Mouse (Mus musculus) macrophage (primary cell): ENCODE measurements around the gene Rps2. TPM values are rescaled to one million over a fixed set of nuclear protein-coding genes. Genes with fewer than 3 reads are reported as not detected.

Experiments used
- H3K27ac ChIP-seq: fragments of 350-480 bp; formaldehyde crosslinking; 2 replicates; pipeline ENCODE4 v1.9.0; 2021
- H3K36me3 ChIP-seq: fragments of 350-480 bp; formaldehyde crosslinking; 2 replicates; pipeline ENCODE4 v1.9.0; 2021; ENCODE audit errors: inconsistent target
- H3K4me3 ChIP-seq: fragments of 350-480 bp; formaldehyde crosslinking; 2 replicates; pipeline ENCODE4 v1.9.0; 2021; ENCODE audit errors: inconsistent target
- H3K79me2 ChIP-seq: fragments of 350-480 bp; formaldehyde crosslinking; 2 replicates; pipeline ENCODE4 v1.9.0; 2021; ENCODE audit errors: inconsistent target
- WGBS: methylation state at CpG from one replicate; pipeline ENCODE4 v1.1.7; 2026; ENCODE audit warnings: inconsistent platforms; ENCODE audit not compliant: missing documents; 5-methylcytosine and 5-hydroxymethylcytosine counted together
- polyA plus RNA-seq: library from polyadenylated mRNA; stranded (reverse); fragments of 250-400 nt; gene quantifications from 3 replicates; pipeline ENCODE4 v1.2.4, GENCODE M21; 2018; ENCODE audit warnings: inconsistent platforms

The Rps2 gene
- polyA plus RNA-seq, 1 experiment from 2014 or later, result 612 TPM

DNA sequence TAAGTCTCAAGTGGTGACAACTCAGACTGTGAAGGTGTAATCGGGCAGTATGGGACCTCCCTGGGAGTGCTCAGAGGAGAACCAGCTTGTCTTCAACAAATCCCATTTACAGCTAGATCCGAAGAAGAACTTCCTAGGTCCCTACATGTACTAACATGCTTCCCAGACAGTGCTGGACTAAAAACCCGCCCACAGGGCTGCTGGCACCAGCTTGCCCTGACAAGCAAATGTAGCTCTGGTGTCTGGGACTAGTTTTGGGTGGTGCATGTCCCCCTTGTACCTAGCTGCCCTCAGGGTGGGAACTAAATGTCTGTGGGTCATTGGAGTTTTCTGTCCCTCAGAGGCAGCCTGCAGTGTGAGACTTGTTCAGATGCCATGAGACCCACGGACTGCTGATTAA is 33.6 kb downstream of the Rps2 start:
- H3K27ac ChIP-seq, result no peak overlapping the region
- H3K36me3 ChIP-seq, result no peaks in the 10 kb centered on the region
- 32% methylated on average over 4 of the region's 4 CpGs for WGBS
- no peaks in the 10 kb centered on the region for H3K79me2 ChIP-seq
- H3K4me3 ChIP-seq, result no peak overlapping the region

DNA sequence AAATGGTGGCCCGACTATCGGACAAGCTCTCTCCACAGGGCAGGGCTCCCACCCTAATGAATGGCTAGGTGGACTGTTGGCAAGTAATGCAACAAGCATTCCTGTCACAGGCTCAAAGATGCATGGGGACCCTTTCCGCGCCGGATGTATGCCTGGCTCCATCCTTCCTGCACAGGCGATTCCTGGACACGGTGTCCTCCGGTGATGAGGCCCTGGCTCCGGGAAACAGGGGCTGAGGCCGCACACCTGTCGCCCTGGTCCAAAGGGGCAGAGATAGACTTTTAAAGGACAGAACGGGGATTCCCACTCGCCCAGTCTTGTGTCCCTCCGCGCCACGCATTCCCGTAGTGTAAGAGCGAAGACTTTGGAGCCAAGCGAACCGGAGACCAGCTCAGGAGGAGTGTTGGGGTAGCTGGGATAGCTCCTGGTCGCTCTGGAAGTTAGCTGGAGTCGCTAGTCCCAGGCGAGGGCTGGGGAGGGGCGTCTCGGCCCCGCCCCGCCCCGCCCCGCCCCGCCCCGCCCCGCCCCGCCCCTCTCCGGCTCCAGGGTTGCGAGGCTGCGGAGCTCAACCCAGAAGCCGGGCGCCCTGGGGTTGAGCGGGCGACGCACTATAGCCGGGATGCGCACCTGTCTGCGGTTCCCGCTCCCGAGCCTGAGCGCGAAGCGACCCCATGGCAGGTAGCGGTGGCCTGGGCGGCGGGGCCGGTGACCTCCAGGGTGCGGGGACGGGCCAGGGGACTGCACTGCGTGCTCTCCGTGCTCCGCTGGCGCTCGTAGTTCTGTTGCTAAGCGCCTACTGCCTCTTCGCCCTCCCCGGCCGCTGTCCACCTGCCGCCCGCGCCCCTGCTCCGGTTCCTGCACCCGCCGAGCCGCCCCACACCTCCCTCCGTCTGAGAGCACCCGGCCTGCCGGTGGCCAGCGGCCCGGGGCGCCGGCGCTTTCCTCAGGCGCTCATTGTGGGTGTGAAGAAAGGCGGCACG is 34.8 kb downstream of the Rps2 start, which contains the start of gene Hs3st6:
Gene Hs3st6 (plus strand): TSS at position 574 of the 980 bp plus-strand sequence.
- Histone ChIP-seq H3K4me3 (no peak within 1 kb of the TSS; the same call in 1 of the 2 replicates), H3K36me3 (no peaks in the 10 kb centered on the region), H3K27ac (no peak within 1 kb of the TSS), H3K79me2 (no peaks in the 10 kb centered on the region)
- WGBS, result 2% methylated on average over 82 of the region's 82 CpGs

DNA sequence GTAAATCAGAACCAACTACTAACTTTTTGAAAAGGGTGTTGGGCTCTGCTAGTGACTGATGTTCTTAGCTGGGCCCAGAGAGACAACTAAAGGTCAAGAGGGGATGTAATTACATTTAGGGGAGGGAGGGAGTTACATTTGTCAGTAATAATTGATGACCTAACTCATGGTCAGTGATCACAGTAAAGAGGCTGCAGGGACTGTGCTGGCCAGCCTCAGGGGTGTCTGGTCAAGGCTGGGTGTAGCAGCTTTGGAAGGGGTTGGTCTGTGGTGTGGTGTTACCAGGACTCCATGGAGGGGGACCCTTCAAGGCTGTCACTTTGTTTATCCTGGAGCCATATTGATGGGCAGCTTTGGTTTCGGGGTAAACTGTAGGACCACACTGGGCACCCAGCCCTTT is 39.5 kb downstream of the Rps2 start:
- Histone ChIP-seq H3K79me2 (no peaks in the 10 kb centered on the region), H3K36me3 (no peaks in the 10 kb centered on the region), H3K27ac (no peak overlapping the region), H3K4me3 (no peak overlapping the region)
- 100% methylated on average over 1 of the region's 1 CpGs for WGBS

DNA sequence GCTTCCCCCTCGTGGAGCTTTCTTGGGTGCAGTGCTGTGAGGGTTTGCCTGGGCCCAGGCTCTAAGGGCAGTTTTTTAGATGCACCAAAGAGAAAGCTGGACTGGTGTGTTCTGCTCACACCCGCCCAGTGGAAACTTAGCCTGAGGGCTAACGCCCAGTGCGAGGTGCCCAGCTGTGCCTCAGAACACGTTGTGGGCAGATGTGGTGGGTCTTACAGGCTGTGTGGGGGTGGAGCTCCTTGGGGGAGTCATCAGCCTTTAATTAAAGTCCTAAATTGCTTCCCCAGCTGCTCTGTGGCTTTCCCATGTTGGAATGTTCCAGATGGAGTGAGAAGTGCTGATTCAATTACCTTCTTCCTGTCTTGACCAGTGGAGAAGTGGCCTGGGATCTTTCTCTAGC is 43.2 kb downstream of the Rps2 start:
- Histone ChIP-seq H3K27ac (no peak overlapping the region), H3K4me3 (no peak overlapping the region), H3K79me2 (no peaks in the 10 kb centered on the region), H3K36me3 (no peaks in the 10 kb centered on the region)
- 57% methylated on average over 5 of the region's 5 CpGs for WGBS

DNA sequence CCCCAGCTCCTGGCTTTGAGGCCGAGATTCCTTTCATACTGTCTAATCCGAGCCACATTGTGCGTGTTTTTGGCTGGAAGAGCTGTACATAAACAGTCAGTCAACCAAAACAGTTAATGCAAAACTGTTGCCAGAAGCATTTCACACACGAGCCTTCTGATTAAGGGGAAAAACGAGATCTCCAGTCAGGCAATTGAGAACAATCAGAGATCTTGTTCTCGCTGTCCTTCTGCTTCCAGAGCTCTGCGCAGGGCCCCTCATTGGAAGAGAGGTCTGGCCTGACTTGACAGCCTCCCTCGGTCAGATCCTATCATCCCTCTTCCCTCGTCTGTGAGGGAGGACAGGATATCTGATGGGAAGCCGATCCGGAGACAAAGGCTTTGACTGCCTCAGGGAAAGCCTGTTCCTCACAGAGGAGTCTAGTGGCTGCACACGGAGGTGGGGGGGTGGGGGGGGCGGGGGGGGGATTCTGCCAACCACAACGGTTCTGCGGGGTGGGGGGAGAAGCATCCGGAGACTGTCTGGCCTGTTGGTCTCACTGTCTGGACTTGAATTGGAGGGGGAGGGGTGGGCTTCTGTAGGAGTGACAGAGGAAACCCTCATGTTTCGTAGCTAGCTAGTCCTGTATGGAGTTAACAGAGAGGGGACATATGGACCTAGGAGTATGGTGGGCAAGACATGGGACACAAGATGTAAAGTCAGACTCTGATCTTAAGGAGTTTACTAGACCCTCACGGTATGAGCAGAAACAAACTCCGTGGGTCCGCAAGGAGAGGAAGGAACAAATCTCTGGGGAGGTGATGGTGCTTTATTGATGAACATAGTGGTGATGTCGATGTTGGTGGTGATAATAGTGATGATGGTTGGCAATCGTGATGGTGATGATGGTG is 47.3 kb downstream of the Rps2 start:
- no peak overlapping the region for H3K4me3 ChIP-seq
- 54% methylated on average over 22 of the region's 22 CpGs for WGBS
- H3K79me2 ChIP-seq, result no peaks in the 10 kb centered on the region
- no peak overlapping the region for H3K27ac ChIP-seq
- H3K36me3 ChIP-seq, result no peaks in the 10 kb centered on the region

DNA sequence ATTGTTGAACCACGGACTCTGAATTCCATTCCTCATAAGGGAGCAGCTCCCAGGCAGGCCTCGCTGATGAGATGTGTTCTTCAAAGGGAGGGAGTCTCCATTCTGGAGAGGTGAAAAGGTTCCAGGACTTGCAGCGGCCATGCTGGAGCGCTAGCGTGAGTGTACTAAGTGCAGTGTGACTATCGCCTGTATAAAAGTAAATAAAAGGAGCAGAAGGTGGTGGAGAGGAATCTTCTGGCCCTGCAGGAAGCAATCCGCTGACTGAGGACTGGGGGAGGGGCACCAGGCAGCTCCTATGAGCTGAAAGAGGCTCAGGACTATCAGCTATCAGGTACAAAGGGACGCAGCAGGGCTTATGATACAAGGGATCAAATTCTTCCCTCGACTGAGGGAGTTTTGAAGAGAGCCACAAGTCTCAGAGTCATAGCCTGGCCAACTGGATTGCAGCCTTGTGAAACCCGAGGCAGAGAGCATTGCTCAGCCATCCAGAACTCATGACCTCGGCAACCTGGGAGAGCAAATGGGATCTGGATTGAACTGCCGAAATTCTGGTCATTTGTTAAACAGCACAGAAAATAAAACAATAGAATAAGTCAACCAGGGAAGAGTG is 48.5 kb downstream of the Rps2 start:
- 46% methylated on average over 12 of the region's 12 CpGs for WGBS
- Histone ChIP-seq H3K79me2 (no peaks in the 10 kb centered on the region), H3K27ac (no peak overlapping the region), H3K4me3 (no peak overlapping the region), H3K36me3 (no peaks in the 10 kb centered on the region)

DNA sequence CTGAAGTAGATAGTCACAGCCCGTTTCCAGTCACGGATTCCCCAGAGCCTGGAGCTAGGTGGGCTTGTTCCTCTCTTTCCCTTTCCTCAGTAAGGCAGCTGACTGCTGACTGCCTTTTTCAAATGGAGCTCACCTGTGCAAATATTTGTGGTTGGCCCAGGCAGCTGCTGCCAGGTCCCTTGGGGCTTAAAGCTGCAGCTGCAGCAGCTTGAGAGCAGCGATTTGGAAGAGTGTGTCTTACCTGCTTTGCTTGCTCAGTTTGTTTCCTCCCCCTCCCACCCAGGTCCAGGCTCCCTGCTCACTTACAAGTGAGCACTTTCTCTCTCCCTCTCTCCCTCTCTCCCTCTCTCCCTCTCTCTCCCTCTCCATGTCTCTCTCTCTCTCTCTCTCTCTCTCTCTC is 51.2 kb downstream of the Rps2 start:
- WGBS, result 33% methylated on average over 3 of the region's 3 CpGs
- Histone ChIP-seq H3K4me3 (no peak overlapping the region), H3K36me3 (no peaks in the 10 kb centered on the region), H3K27ac (no peak overlapping the region), H3K79me2 (no peaks in the 10 kb centered on the region)

Other genes with a start within 250 kb of the Rps2 start
- gene E4f1, start 247.8 kb upstream of the Rps2 start, polyA plus RNA-seq, result 7.7 to 13.8 TPM (median 10.3 TPM) in 3 replicates
- gene Pgp, start 247.7 kb upstream of the Rps2 start, polyA plus RNA-seq, result 7.0 to 22.6 TPM (median 15.0 TPM) in 3 replicates
- gene Bricd5, start 244.2 kb upstream of the Rps2 start, polyA plus RNA-seq, result not detected in 3 replicates
- 10.9 to 13.2 TPM (median 11.6 TPM) in 3 replicates for gene Mlst8, start 239.0 kb upstream of the Rps2 start, polyA plus RNA-seq
- gene Caskin1, start 229.5 kb upstream of the Rps2 start, polyA plus RNA-seq, result not detected in 3 replicates
- 42.9 to 61.3 TPM (median 48.4 TPM) in 3 replicates for gene Traf7, start 190.2 kb upstream of the Rps2 start, polyA plus RNA-seq
- gene Rab26, start 183.9 kb upstream of the Rps2 start, polyA plus RNA-seq, result not detected in 3 replicates
- 9.7 to 18.0 TPM (median 16.3 TPM) in 3 replicates for gene Pkd1, start 168.3 kb upstream of the Rps2 start, polyA plus RNA-seq
- gene Tsc2, start 85.5 kb upstream of the Rps2 start, polyA plus RNA-seq, result 33.7 to 43.4 TPM (median 35.5 TPM) in 3 replicates
- gene Nthl1, start 85.4 kb upstream of the Rps2 start, polyA plus RNA-seq, result 3.1 to 5.8 TPM (median 3.7 TPM) in 3 replicates
- 0.15 TPM in 1 of 3 replicates, not detected in the others for gene Slc9a3r2, start 67.8 kb upstream of the Rps2 start, polyA plus RNA-seq
- gene Npw, start 59.7 kb upstream of the Rps2 start, polyA plus RNA-seq, result not detected in 3 replicates
- 8.0 to 14.3 TPM (median 12.2 TPM) in 3 replicates for gene Zfp598, start 48.4 kb upstream of the Rps2 start, polyA plus RNA-seq
- 0.14 to 0.76 TPM (median 0.19 TPM) in 3 replicates for gene Syngr3, start 28.2 kb upstream of the Rps2 start, polyA plus RNA-seq
- 16.2 to 28.0 TPM (median 20.3 TPM) in 3 replicates for gene Gfer, start 22.0 kb upstream of the Rps2 start, polyA plus RNA-seq
- 0.50 to 3.8 TPM (median 0.72 TPM) in 3 replicates for gene Noxo1, start 21.9 kb upstream of the Rps2 start, polyA plus RNA-seq
- 10.6 to 22.6 TPM (median 18.7 TPM) in 3 replicates for gene Tbl3, start 10.5 kb upstream of the Rps2 start, polyA plus RNA-seq
- not detected in 3 replicates for gene Rnf151, start 53 bp upstream of the Rps2 start, polyA plus RNA-seq
- gene Ndufb10, start 6.4 kb downstream of the Rps2 start, polyA plus RNA-seq, result 128 to 178 TPM (median 156 TPM) in 3 replicates
- not detected in 3 replicates for gene Rpl3l, start 9.7 kb downstream of the Rps2 start, polyA plus RNA-seq
- gene Msrb1, start 18.5 kb downstream of the Rps2 start, polyA plus RNA-seq, result 145 to 266 TPM (median 156 TPM) in 3 replicates
- gene Hs3st6, start 34.9 kb downstream of the Rps2 start, polyA plus RNA-seq, result not detected in 3 replicates
- gene Meiob, start 86.2 kb downstream of the Rps2 start, polyA plus RNA-seq, result not detected in 3 replicates
- gene Hagh, start 122.0 kb downstream of the Rps2 start, polyA plus RNA-seq, result 27.7 to 43.0 TPM (median 28.4 TPM) in 3 replicates
- 6.7 to 11.2 TPM (median 10.4 TPM) in 3 replicates for gene Fahd1, start 132.2 kb downstream of the Rps2 start, polyA plus RNA-seq
- not detected in 3 replicates for gene Igfals, start 147.9 kb downstream of the Rps2 start, polyA plus RNA-seq
- gene Nubp2, start 168.2 kb downstream of the Rps2 start, polyA plus RNA-seq, result 22.4 to 61.4 TPM (median 44.7 TPM) in 3 replicates
- gene Spsb3, start 168.5 kb downstream of the Rps2 start, polyA plus RNA-seq, result 17.0 to 23.2 TPM (median 18.9 TPM) in 3 replicates
- gene Eme2, start 177.0 kb downstream of the Rps2 start, polyA plus RNA-seq, result 4.6 to 7.3 TPM (median 7.2 TPM) in 3 replicates
- gene Mrps34, start 177.0 kb downstream of the Rps2 start, polyA plus RNA-seq, result 22.2 to 58.4 TPM (median 43.9 TPM) in 3 replicates
- 8.8 to 36.2 TPM (median 19.0 TPM) in 3 replicates for gene Nme3, start 178.4 kb downstream of the Rps2 start, polyA plus RNA-seq
- 14.8 to 33.6 TPM (median 23.5 TPM) in 3 replicates for gene Mapk8ip3, start 218.9 kb downstream of the Rps2 start, polyA plus RNA-seq
- 22.2 to 58.8 TPM (median 31.5 TPM) in 3 replicates for gene Jpt2, start 242.6 kb downstream of the Rps2 start, polyA plus RNA-seq